ENCODE assay signal across 22 mouse cellular contexts in the genomic region with DNA sequence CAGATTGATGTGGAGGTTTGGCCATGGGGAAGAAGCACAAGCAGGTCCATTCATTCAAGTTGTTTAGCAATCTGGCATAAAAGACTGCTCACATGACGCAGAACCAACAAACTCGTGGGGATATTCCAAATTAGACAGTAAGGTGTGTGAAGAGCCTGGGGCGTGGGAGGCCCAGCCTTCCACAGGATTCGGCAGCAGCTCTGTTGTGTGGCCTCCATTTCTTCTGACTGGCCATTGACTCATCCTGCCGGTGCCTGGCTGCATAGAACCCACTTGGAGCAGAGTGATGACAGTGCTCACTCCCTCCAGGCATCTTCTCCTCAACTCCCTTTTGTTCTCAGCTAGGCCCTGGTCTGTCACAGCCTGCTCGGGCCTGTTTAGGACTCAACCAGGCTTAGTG.
DNase-seq lines count a peak whose midpoint lies in the region; ATAC-seq and TF ChIP-seq lines count a peak whose summit lies in the region.
"Had no signal": no experiment of that assay in that cellular context is flagged by ENCODE, and none has a peak within 500 bp of the region (broad histone marks: within the 10 kb centered on the region; RNA-seq: fewer than 3 reads in every experiment).

No protein-coding gene starts in this region.

- DNase-seq in heart, embryonic 10.5 days (ENCODE audit: low spot score), result no peak
- no peak for DNase-seq in heart, postnatal 4 days
- DNase-seq in right cerebral cortex, adult 18-20 months, result peak; percentile 56
- no peak for DNase-seq in right cerebral cortex, postnatal 36 days (ENCODE audit: low spot score in 2 of 2)
- DNase-seq in embryonic facial prominence, embryonic 14.5 days (ENCODE audit: low spot score), result peak; percentile 61
- DNase-seq in stomach, postnatal 0 days (ENCODE audit: low spot score), result no peak
- DNase-seq in forebrain, embryonic 11.5 days (ENCODE audit: low spot score), result no peak
- DNase-seq: adrenal gland, adult 8-10 months; cerebellum, postnatal 10 days; kidney, adult 9 months; lung, embryonic 14.5 days; spleen, adult 18-20 months; thymus, postnatal 14 days had no signal

- no peak for TF ChIP-seq CTCF in stomach, postnatal 0 days (IDR thresholded peaks at IDR 0.05; ENCODE audit: low read depth)

- no peak for TF ChIP-seq EP300 in stomach, postnatal 0 days (optimal IDR thresholded peaks at IDR 0.05)

- H3K27ac ChIP-seq in heart, embryonic 10.5 days, result peak overlapping the region; percentile 63
- 0 out of 2 replicates have a peak overlapping the region, but pooled peaks have one; percentile 6 for H3K27ac ChIP-seq in embryonic facial prominence, embryonic 14.5 days (replicated peaks; ENCODE audit: low read depth, low read length)
- 0 out of 2 replicates have a peak overlapping the region, but pooled peaks have one; percentile 24 for H3K27ac ChIP-seq in stomach, postnatal 0 days (replicated peaks)
- H3K27ac ChIP-seq in forebrain, embryonic 11.5 days (ENCODE audit: low read depth, low read length), result no peak overlapping the region
- H3K27ac ChIP-seq: forebrain, embryonic 12.5 days; heart, embryonic 15.5 days; midbrain, embryonic 15.5 days; stomach, embryonic 15.5 days had no signal

- no peak overlapping the region for H3K9ac ChIP-seq in embryonic facial prominence, embryonic 14.5 days (ENCODE audit: low read depth, low read length)
- H3K9ac ChIP-seq in stomach, postnatal 0 days (ENCODE audit: low read length), result no peak overlapping the region
- H3K9ac ChIP-seq in forebrain, embryonic 11.5 days (ENCODE audit: low read length), result no peak overlapping the region
- H3K9ac ChIP-seq: forebrain, embryonic 12.5 days; heart, embryonic 15.5 days; lung, embryonic 14.5 days; midbrain, embryonic 15.5 days; stomach, embryonic 15.5 days had no signal

- no peaks in the 10 kb centered on the region for H3K27me3 ChIP-seq in heart, embryonic 10.5 days (ENCODE audit: insufficient read depth, poor library complexity, severe bottlenecking)
- H3K27me3 ChIP-seq in embryonic facial prominence, embryonic 14.5 days (replicated peaks; ENCODE audit: control insufficient read depth, insufficient read depth, low read length), result no peaks in the 10 kb centered on the region
- no peaks in the 10 kb centered on the region for H3K27me3 ChIP-seq in stomach, postnatal 0 days (ENCODE audit: control insufficient read depth, insufficient read depth, low read length)
- H3K27me3 ChIP-seq in forebrain, embryonic 11.5 days (ENCODE audit: control insufficient read depth, insufficient read depth, low read length), result no peaks in the 10 kb centered on the region
- H3K27me3 ChIP-seq: forebrain, embryonic 12.5 days; heart, embryonic 15.5 days; midbrain, embryonic 15.5 days; stomach, embryonic 15.5 days had no signal

- H3K9me3 ChIP-seq in heart, embryonic 10.5 days, result no peaks in the 10 kb centered on the region
- H3K9me3 ChIP-seq in embryonic facial prominence, embryonic 14.5 days (ENCODE audit: control insufficient read depth, low read length), result no peaks in the 10 kb centered on the region
- no peaks in the 10 kb centered on the region for H3K9me3 ChIP-seq in stomach, postnatal 0 days (ENCODE audit: control insufficient read depth, low read length)
- H3K9me3 ChIP-seq in forebrain, embryonic 11.5 days (ENCODE audit: control insufficient read depth, low read length), result no peaks in the 10 kb centered on the region
- H3K9me3 ChIP-seq: forebrain, embryonic 12.5 days; heart, embryonic 15.5 days; midbrain, embryonic 15.5 days; stomach, embryonic 15.5 days had no signal

- no peak overlapping the region for H3K4me2 ChIP-seq in embryonic facial prominence, embryonic 14.5 days (ENCODE audit: low read depth, low read length)
- H3K4me2 ChIP-seq in stomach, postnatal 0 days (replicated peaks; ENCODE audit: low read depth), result no peak overlapping the region
- H3K4me2 ChIP-seq in forebrain, embryonic 11.5 days (ENCODE audit: low read depth, low read length, severe bottlenecking), result no peak overlapping the region
- H3K4me2 ChIP-seq: forebrain, embryonic 12.5 days; heart, embryonic 15.5 days; liver, embryonic 11.5 days; lung, embryonic 14.5 days; midbrain, embryonic 15.5 days; stomach, embryonic 15.5 days had no signal

- no peak overlapping the region for H3K4me3 ChIP-seq in heart, embryonic 10.5 days
- no peak overlapping the region for H3K4me3 ChIP-seq in embryonic facial prominence, embryonic 14.5 days (ENCODE audit: low read depth, low read length)
- no peak overlapping the region for H3K4me3 ChIP-seq in stomach, postnatal 0 days (ENCODE audit: low read depth, low read length)
- H3K4me3 ChIP-seq in forebrain, embryonic 11.5 days (ENCODE audit: low read depth, low read length), result no peak overlapping the region
- H3K4me3 ChIP-seq: forebrain, embryonic 12.5 days; heart, embryonic 15.5 days; midbrain, embryonic 15.5 days; stomach, embryonic 15.5 days had no signal

- WGBS in heart, embryonic 10.5 days, result 63% methylated on average over 6 of the region's 6 CpGs
- 43% methylated on average over 6 of the region's 6 CpGs for WGBS in embryonic facial prominence, embryonic 14.5 days
- WGBS in stomach, postnatal 0 days, result 62% methylated on average over 6 of the region's 6 CpGs
- 69% methylated on average over 6 of the region's 6 CpGs for WGBS in forebrain, embryonic 11.5 days

- peak; percentile 69 for ATAC-seq in embryonic facial prominence, embryonic 14.5 days (ENCODE audit: low read depth)
- ATAC-seq in stomach, postnatal 0 days (ENCODE audit: low FRiP score, low TSS enrichment), result no peak
- ATAC-seq in erythroblast, adult 5-6 weeks (replicated peaks; ENCODE audit: low FRiP score, poor library complexity, severe bottlenecking), result no peak
- no peak for ATAC-seq in forebrain, embryonic 11.5 days (replicated peaks; ENCODE audit: low FRiP score)
- ATAC-seq: CD4-positive, CD25-positive, alpha-beta regulatory T cell, adult 4 months; inflammation-experienced regulatory T-cells, adult 6 months; midbrain, embryonic 15.5 days had no signal

- peaks cover 17% of the 10 kb centered on the region for H3K4me1 ChIP-seq in heart, embryonic 10.5 days
- H3K4me1 ChIP-seq in embryonic facial prominence, embryonic 14.5 days (ENCODE audit: control insufficient read depth, insufficient read depth, low read length), result peaks cover 28% of the 10 kb centered on the region
- H3K4me1 ChIP-seq in stomach, postnatal 0 days (replicated peaks; ENCODE audit: control insufficient read depth, insufficient read depth), result no peaks in the 10 kb centered on the region
- H3K4me1 ChIP-seq in forebrain, embryonic 11.5 days (replicated peaks; ENCODE audit: control insufficient read depth, insufficient read depth, low read length), result no peaks in the 10 kb centered on the region
- H3K4me1 ChIP-seq: midbrain, embryonic 15.5 days; stomach, embryonic 15.5 days had no signal

- H3K36me3 ChIP-seq in heart, embryonic 10.5 days, result no peaks in the 10 kb centered on the region
- H3K36me3 ChIP-seq in embryonic facial prominence, embryonic 14.5 days (ENCODE audit: control insufficient read depth, insufficient read depth, low read length), result no peaks in the 10 kb centered on the region
- H3K36me3 ChIP-seq in stomach, postnatal 0 days (ENCODE audit: control insufficient read depth, insufficient read depth, low read length), result no peaks in the 10 kb centered on the region
- H3K36me3 ChIP-seq in forebrain, embryonic 11.5 days (ENCODE audit: control insufficient read depth, insufficient read depth, low read length), result no peaks in the 10 kb centered on the region
- H3K36me3 ChIP-seq: forebrain, embryonic 12.5 days; G1E; heart, embryonic 15.5 days; midbrain, embryonic 15.5 days; stomach, embryonic 15.5 days had no signal

Comparison
In these comparisons a context has a peak if more than half of its experiments do, and no peak if none do; other contexts are left out.
1. DNase-seq: peak in right cerebral cortex, adult 18-20 months (single experiment) and embryonic facial prominence, embryonic 14.5 days (single experiment); none in heart, embryonic 10.5 days (single experiment), heart, postnatal 4 days (single experiment), right cerebral cortex, postnatal 36 days (0 of 2), stomach, postnatal 0 days (single experiment) and forebrain, embryonic 11.5 days (single experiment).